Mouse (Mus musculus) olfactory bulb, adult 2 months (tissue): ENCODE results near the gene Dsp.

Experiments used
- CTCF ChIP-seq: fragments of 200-500 bp; IDR thresholded peaks from 2 replicates; pipeline ENCODE4 v1.5.1; 2012; ENCODE audit warnings: low read depth, mild to moderate bottlenecking, low read length, moderate library complexity; ENCODE audit not compliant: insufficient read depth
- POLR2A ChIP-seq: fragments of 200-500 bp; IDR thresholded peaks from 2 replicates; pipeline ENCODE4 v1.6.1; 2012; ENCODE audit warnings: mild to moderate bottlenecking, low read depth, low read length, moderate library complexity; ENCODE audit not compliant: insufficient read depth

DNA sequence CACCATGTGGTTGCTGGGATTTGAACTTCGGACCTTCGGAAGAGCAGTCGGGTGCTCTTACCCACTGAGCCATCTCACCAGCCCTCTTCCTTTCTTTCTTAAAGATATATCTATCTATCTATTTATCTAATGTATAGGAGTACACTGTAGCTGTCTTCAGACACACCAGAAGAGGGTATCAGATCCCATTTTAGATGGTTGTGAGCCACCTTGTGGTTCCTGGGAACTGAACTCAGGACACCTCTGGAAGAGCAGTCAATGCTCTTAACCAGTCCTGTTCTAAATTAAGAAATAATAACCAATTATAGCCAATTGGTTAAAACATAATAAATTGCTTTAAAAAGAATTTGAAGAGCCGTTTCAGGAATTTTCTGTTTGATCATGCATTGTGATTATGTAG, 53.1 kb downstream of the Dsp start:
- no peak for TF ChIP-seq CTCF
- no peak for TF ChIP-seq POLR2A
